Mouse (Mus musculus): ENCODE results near the gene Scd3. TPM values are rescaled to one million over a fixed set of nuclear protein-coding genes. Genes with fewer than 3 reads are reported as not detected.
A peak's percentile ranks its signal among the peaks of the same experiment; 100 is the strongest.

Scd3 gene
- 1 to 10 TPM; 1.9 to 3.0 TPM for total RNA-seq (2021)
- long read RNA-seq, experiment 1 = 0 reads
- long read RNA-seq, experiment 2, partial matches to known transcripts = 0 of 1 reads
- long read RNA-seq, experiment 2, other reads (novel, unspliced or antisense) = 0 of 1 reads

GRCm38 (mm10) chr19:44203015-44203564 is at the start of gene Scd3:
Scd3 (plus strand) TSS chr19:44203269.
- no peak for DNase-seq (ENCODE audit: low spot score in 2 of 2)

GRCm38 (mm10) chr19:44153781-44154180 is 49.3 kb upstream of the Scd3 start:
- no peak for DNase-seq (ENCODE audit: low spot score in 2 of 2)

- DNase-seq (ENCODE audit: low spot score in 2 of 2) = no peak
These were observed 46.1 kb upstream of the Scd3 start for GRCm38 (mm10) chr19:44157005-44157404.

- DNase-seq (ENCODE audit: low spot score in 2 of 2) = no peak
These were observed 43.7 kb upstream of the Scd3 start for GRCm38 (mm10) chr19:44159386-44159785.

- DNase-seq (ENCODE audit: low spot score in 2 of 2) = no peak
These were observed 41.6 kb upstream of the Scd3 start for GRCm38 (mm10) chr19:44161515-44161914.

- DNase-seq (ENCODE audit: low spot score in 2 of 2) = no peak
These were observed 28.2 kb upstream of the Scd3 start for GRCm38 (mm10) chr19:44174835-44175234.

GRCm38 (mm10) chr19:44176741-44177140 is 26.3 kb upstream of the Scd3 start:
- DNase-seq (ENCODE audit: low spot score in 2 of 2) = no peak

- DNase-seq (ENCODE audit: low spot score in 2 of 2) = no peak
These were observed 22.6 kb upstream of the Scd3 start for GRCm38 (mm10) chr19:44180502-44180901.

GRCm38 (mm10) chr19:44183968-44184367 is 19.1 kb upstream of the Scd3 start:
- DNase-seq (ENCODE audit: low spot score in 2 of 2) = no peak

- no peak for DNase-seq (ENCODE audit: low spot score in 2 of 2)
These were observed 14.0 kb upstream of the Scd3 start for GRCm38 (mm10) chr19:44189056-44189455.

- no peak for DNase-seq (ENCODE audit: low spot score in 2 of 2)
These were observed 10.7 kb upstream of the Scd3 start, which contains the start of gene Pkd2l1 for GRCm38 (mm10) chr19:44192342-44192741. Pkd2l1 (minus strand) TSS chr19:44192442.

- DNase-seq (ENCODE audit: low spot score in 2 of 2) = no peak
These were observed 9.2 kb upstream of the Scd3 start for GRCm38 (mm10) chr19:44193906-44194305.

GRCm38 (mm10) chr19:44195138-44195537 is 7.9 kb upstream of the Scd3 start:
- DNase-seq (ENCODE audit: low spot score in 2 of 2) = peak; percentile 75 to 81

- no peak for DNase-seq (ENCODE audit: low spot score in 2 of 2)
These were observed 5.8 kb upstream of the Scd3 start for GRCm38 (mm10) chr19:44197053-44197852.

- DNase-seq (ENCODE audit: low spot score in 2 of 2) = no peak
These were observed 4.6 kb upstream of the Scd3 start for GRCm38 (mm10) chr19:44198494-44198893.

- peak in 1 of 2 experiments; percentile 8 for DNase-seq (ENCODE audit: low spot score in 2 of 2)
These were observed 4.1 kb upstream of the Scd3 start for GRCm38 (mm10) chr19:44198964-44199363.

GRCm38 (mm10) chr19:44207079-44207478 is 4.0 kb downstream of the Scd3 start:
- no peak for DNase-seq (ENCODE audit: low spot score in 2 of 2)

GRCm38 (mm10) chr19:44215255-44215654 is 12.2 kb downstream of the Scd3 start:
- DNase-seq (ENCODE audit: low spot score in 2 of 2) = no peak

GRCm38 (mm10) chr19:44217958-44218525 is 15.0 kb downstream of the Scd3 start:
- DNase-seq (ENCODE audit: low spot score in 2 of 2) = no peak

- DNase-seq (ENCODE audit: low spot score in 2 of 2) = no peak
These were observed 22.7 kb downstream of the Scd3 start for GRCm38 (mm10) chr19:44225728-44226127.

GRCm38 (mm10) chr19:44229776-44230175 is 26.7 kb downstream of the Scd3 start:
- DNase-seq (ENCODE audit: low spot score in 2 of 2) = no peak

GRCm38 (mm10) chr19:44230212-44230611 is 27.1 kb downstream of the Scd3 start:
- DNase-seq (ENCODE audit: low spot score in 2 of 2) = no peak

All from left cerebral cortex, adult 18-20 months (tissue).